In the genomic region with DNA sequence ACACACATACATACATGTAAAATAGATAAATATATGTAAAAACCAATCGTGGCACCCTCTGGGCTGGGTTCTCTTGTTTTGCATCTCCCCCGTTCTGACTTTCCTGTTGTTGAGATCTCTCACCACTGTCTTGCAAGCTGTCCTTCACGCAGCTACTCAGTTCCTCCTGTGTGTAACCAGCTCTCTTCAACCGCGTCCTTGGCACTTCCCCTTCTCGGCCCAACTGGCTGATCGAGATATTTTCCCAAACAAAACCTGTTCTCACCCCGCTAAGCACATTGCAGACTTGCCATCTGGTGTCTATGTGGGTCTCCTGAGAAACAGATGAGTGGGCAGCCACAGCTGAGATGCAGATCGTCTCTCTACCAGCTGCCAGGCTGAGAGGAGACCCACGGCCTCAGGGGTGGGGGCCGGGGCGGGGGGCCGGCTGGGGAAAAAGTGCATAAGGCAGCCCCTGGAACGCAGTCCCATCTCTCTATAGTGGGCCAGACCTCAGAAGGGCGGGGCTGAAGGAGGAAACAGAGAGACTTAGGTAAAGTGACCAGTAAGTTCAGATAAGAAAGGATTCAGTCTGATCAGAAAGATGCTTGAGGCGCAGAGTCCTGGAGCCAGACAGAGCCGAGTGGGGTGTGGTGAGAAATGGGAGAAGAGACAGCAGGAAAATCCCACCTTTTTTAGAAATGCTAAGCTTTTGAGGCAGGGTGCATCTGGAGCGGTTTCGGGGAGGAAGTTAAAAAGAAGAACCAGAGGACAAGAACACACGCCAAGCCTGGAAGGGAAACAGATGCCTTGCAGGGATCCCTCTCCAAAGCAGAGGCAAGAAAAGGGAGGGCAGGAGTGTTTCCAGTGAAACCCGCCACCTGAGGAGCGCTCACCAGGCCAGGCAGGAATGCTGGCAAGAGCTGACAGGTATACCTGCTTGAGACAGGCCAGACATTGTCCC, we compare ENCODE assay signal across 8 mouse cellular contexts. TPM values are rescaled to one million over a fixed set of nuclear protein-coding genes. Genes with fewer than 3 reads are reported as not detected.
A peak's percentile ranks its signal among the peaks of the same experiment; 100 is the strongest.
DNase-seq lines count a peak whose midpoint lies in the region; ATAC-seq and TF ChIP-seq lines count a peak whose summit lies in the region.

No protein-coding gene starts in this region.

- peak overlapping the region; percentile 30; the same call in 1 of the 2 replicates for H3K27ac ChIP-seq in kidney, embryonic 15.5 days
- 0 out of 2 replicates have a peak overlapping the region, but pooled peaks have one; percentile 39 for H3K27ac ChIP-seq in lung, embryonic 15.5 days

- 38% methylated on average over 22 of the region's 22 CpGs for WGBS in kidney, embryonic 15.5 days
- WGBS in lung, embryonic 15.5 days, result 29% methylated on average over 22 of the region's 22 CpGs

- H3K4me3 ChIP-seq in kidney, embryonic 15.5 days (replicated peaks), result no peak overlapping the region
- H3K4me3 ChIP-seq in lung, embryonic 15.5 days, result no peak overlapping the region

- H3K4me2 ChIP-seq in kidney, embryonic 15.5 days, result peak overlapping the region; percentile 18; the same call in 1 of the 2 replicates
- 0 out of 2 replicates have a peak overlapping the region, but pooled peaks have one; percentile 3 for H3K4me2 ChIP-seq in lung, embryonic 15.5 days

- no peaks in the 10 kb centered on the region for H3K9me3 ChIP-seq in kidney, embryonic 15.5 days (replicated peaks)
- H3K9me3 ChIP-seq in lung, embryonic 15.5 days, result no peaks in the 10 kb centered on the region

- no peak for TF ChIP-seq CTCF in brain, embryonic 14.5 days (IDR thresholded peaks at IDR 0.05; ENCODE audit: borderline replicate concordance, extremely low read depth, insufficient read depth, insufficient read length)

- peaks cover 10% of the 10 kb centered on the region for H3K4me1 ChIP-seq in kidney, embryonic 15.5 days
- peaks cover 12% of the 10 kb centered on the region; the same call in 1 of the 2 replicates for H3K4me1 ChIP-seq in lung, embryonic 15.5 days

- no peak for DNase-seq in kidney, postnatal 10 days
- peak; percentile 92 for DNase-seq in brain, embryonic 14.5 days (ENCODE audit: low read depth)
- DNase-seq in frontal cortex, postnatal 25 days (ENCODE audit: low spot score in 2 of 2), result peak; percentile 42 to 60
- DNase-seq in layer of hippocampus, postnatal 10 days (ENCODE audit: low spot score in 2 of 2), result peak; percentile 64 to 67
- DNase-seq in retina, embryonic 14.5 days (ENCODE audit: low spot score), result peak; percentile 62
- DNase-seq in thymus, postnatal 36 days, result peak; percentile 29 to 32

- 0 out of 2 replicates have a peak, but pooled peaks have one; percentile 23 for ATAC-seq in kidney, embryonic 15.5 days (replicated peaks; ENCODE audit: low FRiP score)
- no peak for ATAC-seq in lung, embryonic 15.5 days (ENCODE audit: borderline replicate concordance, extremely low read depth, low FRiP score, low TSS enrichment)

- H3K27me3 ChIP-seq in kidney, embryonic 15.5 days, result no peaks in the 10 kb centered on the region
- no peaks in the 10 kb centered on the region for H3K27me3 ChIP-seq in lung, embryonic 15.5 days

- 0 out of 2 replicates have a peak overlapping the region, but pooled peaks have one; percentile 8 for H3K9ac ChIP-seq in kidney, embryonic 15.5 days
- H3K9ac ChIP-seq in lung, embryonic 15.5 days, result no peak overlapping the region

- no peak for TF ChIP-seq POLR2A in brain, embryonic 14.5 days (IDR thresholded peaks at IDR 0.05; ENCODE audit: borderline replicate concordance, extremely low read depth, insufficient read depth, insufficient read length, poor library complexity, severe bottlenecking)

- no peaks in the 10 kb centered on the region for H3K36me3 ChIP-seq in kidney, embryonic 15.5 days
- no peaks in the 10 kb centered on the region for H3K36me3 ChIP-seq in lung, embryonic 15.5 days

RNA-seq across cellular contexts. Expression of a gene that starts 28.4 kb away (rescaled TPM):
- 633 and 674 TPM in 2 replicates for polyA plus RNA-seq in kidney, embryonic 15.5 days (2015; fragmentation: Nextera tagmentation; extraction: Ambion mirVana)
- polyA plus RNA-seq in brain, embryonic 14.5 days (2012; rRNA removed), result 230 and 297 TPM in 2 replicates
- 10 to 100 TPM; 60.9 to 67.7 TPM for total RNA-seq in layer of hippocampus, postnatal 10 days (2021)
- polyA plus RNA-seq in lung, embryonic 15.5 days (2015; fragmentation: Nextera tagmentation; extraction: Ambion mirVana), result 690 and 692 TPM in 2 replicates

RNA-seq across cellular contexts. Expression of a gene that starts 43.0 kb away (rescaled TPM):
- 17.1 and 21.9 TPM in 2 replicates for polyA plus RNA-seq in kidney, embryonic 15.5 days (2015; fragmentation: Nextera tagmentation; extraction: Ambion mirVana)
- 14.7 and 23.6 TPM in 2 replicates for polyA plus RNA-seq in brain, embryonic 14.5 days (2012; rRNA removed)
- total RNA-seq in layer of hippocampus, postnatal 10 days (2021), result 10 to 100 TPM; 30.4 to 30.7 TPM
- 13.7 and 14.9 TPM in 2 replicates for polyA plus RNA-seq in lung, embryonic 15.5 days (2015; fragmentation: Nextera tagmentation; extraction: Ambion mirVana)
